Mouse (Mus musculus): ENCODE measurements around the gene Gm20388. TPM values are rescaled to one million over a fixed set of nuclear protein-coding genes. Genes with fewer than 3 reads are reported as not detected.

The Gm20388 gene
- polyA plus RNA-seq, 1 experiment = 49.7 TPM

DNA sequence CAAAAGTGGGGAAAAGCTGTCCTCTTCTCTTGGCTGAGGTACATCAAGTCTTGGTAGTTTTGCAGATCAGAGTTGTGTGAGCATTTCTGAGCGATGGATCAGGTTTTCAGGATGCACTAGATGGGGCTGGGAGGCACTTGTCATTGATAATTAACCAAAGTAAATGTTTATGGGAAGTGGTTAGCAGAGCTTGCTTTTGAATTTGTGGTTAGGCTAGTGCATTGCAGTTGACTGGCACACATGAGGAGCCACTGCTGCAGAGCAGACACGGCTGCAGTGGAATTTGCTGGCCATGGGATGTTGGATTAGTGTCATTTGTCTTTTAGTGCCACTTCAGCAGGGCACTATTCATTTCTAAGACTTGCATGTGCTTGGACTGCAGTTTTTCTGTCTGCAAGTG, 3.5 kb downstream of the Gm20388 start:
- Histone ChIP-seq H3K36me3 (ENCODE audit: control insufficient read depth, insufficient read depth, low read length) (no peaks in the 10 kb centered on the region), H3K27me3 (replicated peaks; ENCODE audit: control insufficient read depth, insufficient read depth, low read length) (no peaks in the 10 kb centered on the region), H3K27ac (ENCODE audit: insufficient read depth, low read depth, low read length) (peak overlapping the region; percentile 71), H3K4me1 (ENCODE audit: control insufficient read depth, insufficient read depth, low read length) (peaks cover 52% of the 10 kb centered on the region), H3K4me3 (ENCODE audit: insufficient read depth, low read depth, low read length) (no peak overlapping the region)
- 24% methylated on average over 2 of the region's 2 CpGs for WGBS
- TF ChIP-seq POLR2A (IDR thresholded peaks at IDR 0.05; ENCODE audit: low read depth, low read length) (no peak), CTCF (conservative IDR thresholded peaks at IDR 0.05; ENCODE audit: insufficient read depth, insufficient read length, low read depth, low read length) (0 out of 2 replicates have a peak, but pooled peaks have one; percentile 1)
- peak; percentile 79 for DNase-seq

DNA sequence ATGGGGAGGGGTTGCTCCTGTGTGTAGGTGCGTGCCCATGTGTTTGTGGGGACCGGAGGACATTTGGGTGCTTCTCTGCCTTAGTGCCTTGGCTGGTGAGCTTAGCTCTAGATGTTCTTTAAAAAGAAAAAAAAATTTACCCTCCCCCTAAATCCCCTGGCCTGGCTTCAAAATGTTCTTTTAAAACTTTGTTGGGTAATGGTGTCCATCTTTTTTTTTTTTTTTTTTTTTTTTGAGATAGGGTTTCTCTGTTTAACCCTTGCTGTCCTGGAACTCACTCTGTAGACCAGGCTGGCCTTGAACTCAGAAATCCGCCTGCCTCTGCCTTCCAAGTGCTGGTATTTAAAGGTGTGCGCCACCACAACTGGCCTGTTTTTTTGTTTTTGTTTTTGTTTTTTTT, 4.7 kb downstream of the Gm20388 start:
- peaks cover 52% of the 10 kb centered on the region for H3K4me1 ChIP-seq (ENCODE audit: control insufficient read depth, insufficient read depth, low read length)
- TF ChIP-seq POLR2A (IDR thresholded peaks at IDR 0.05; ENCODE audit: low read depth, low read length) (no peak), CTCF (conservative IDR thresholded peaks at IDR 0.05; ENCODE audit: insufficient read depth, insufficient read length, low read depth, low read length) (no peak)
- no peak overlapping the region for H3K27ac ChIP-seq (ENCODE audit: insufficient read depth, low read depth, low read length)
- no peak for DNase-seq
- no peaks in the 10 kb centered on the region for H3K36me3 ChIP-seq (ENCODE audit: control insufficient read depth, insufficient read depth, low read length)
- WGBS = 80% methylated on average over 4 of the region's 4 CpGs
- no peaks in the 10 kb centered on the region for H3K27me3 ChIP-seq (replicated peaks; ENCODE audit: control insufficient read depth, insufficient read depth, low read length)
- H3K4me3 ChIP-seq (ENCODE audit: insufficient read depth, low read depth, low read length) = no peak overlapping the region

DNA sequence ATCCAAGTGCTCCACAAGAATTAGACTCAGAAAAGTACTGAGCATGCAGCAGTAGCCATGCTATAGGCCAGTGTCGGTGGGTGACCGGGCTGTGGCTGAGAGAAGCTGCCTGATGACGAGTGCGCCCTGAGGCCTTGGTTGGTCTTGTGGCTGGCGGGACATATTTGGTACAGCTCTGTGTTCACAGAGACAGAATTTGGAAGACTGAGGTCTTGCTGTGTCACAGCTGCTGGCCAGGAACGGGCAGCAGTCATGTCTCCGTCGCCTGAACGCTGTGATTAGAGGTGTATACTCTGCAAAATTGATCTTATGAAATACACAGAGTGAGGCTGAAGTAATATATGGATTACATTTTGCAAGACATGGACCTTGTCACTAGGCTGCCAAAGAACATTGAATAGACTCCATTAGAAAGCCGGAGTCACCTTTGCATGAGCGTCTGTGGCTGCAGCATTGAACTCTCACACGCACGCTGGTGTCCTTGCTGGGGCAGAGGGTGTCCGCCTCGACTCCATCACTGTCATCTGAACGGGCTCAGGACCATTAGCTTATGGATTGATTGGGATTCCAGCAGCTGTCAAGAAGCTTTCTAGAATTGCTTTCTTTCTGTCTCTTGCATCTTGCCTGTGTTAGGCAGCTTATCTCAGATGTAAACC, 5.7 kb downstream of the Gm20388 start:
- peaks cover 51% of the 10 kb centered on the region for H3K4me1 ChIP-seq (ENCODE audit: control insufficient read depth, insufficient read depth, low read length)
- TF ChIP-seq POLR2A (IDR thresholded peaks at IDR 0.05; ENCODE audit: low read depth, low read length) (no peak), CTCF (conservative IDR thresholded peaks at IDR 0.05; ENCODE audit: insufficient read depth, insufficient read length, low read depth, low read length) (no peak)
- H3K4me3 ChIP-seq (ENCODE audit: insufficient read depth, low read depth, low read length) = no peak overlapping the region
- DNase-seq = no peak
- WGBS = 68% methylated on average over 16 of the region's 16 CpGs
- H3K27me3 ChIP-seq (replicated peaks; ENCODE audit: control insufficient read depth, insufficient read depth, low read length) = no peaks in the 10 kb centered on the region
- H3K27ac ChIP-seq (ENCODE audit: insufficient read depth, low read depth, low read length) = no peak overlapping the region
- H3K36me3 ChIP-seq (ENCODE audit: control insufficient read depth, insufficient read depth, low read length) = no peaks in the 10 kb centered on the region

GRCm38 (mm10) chr8:119917415-119917814, 6.8 kb downstream of the Gm20388 start:
- no peak for DNase-seq
- no peaks in the 10 kb centered on the region for H3K36me3 ChIP-seq (ENCODE audit: control insufficient read depth, insufficient read depth, low read length)
- peaks cover 43% of the 10 kb centered on the region for H3K4me1 ChIP-seq (ENCODE audit: control insufficient read depth, insufficient read depth, low read length)
- H3K27me3 ChIP-seq (replicated peaks; ENCODE audit: control insufficient read depth, insufficient read depth, low read length) = no peaks in the 10 kb centered on the region
- TF ChIP-seq POLR2A (IDR thresholded peaks at IDR 0.05; ENCODE audit: low read depth, low read length) (no peak), CTCF (conservative IDR thresholded peaks at IDR 0.05; ENCODE audit: insufficient read depth, insufficient read length, low read depth, low read length) (no peak)
- WGBS = 72% methylated on average over 3 of the region's 3 CpGs
- H3K4me3 ChIP-seq (ENCODE audit: insufficient read depth, low read depth, low read length) = no peak overlapping the region
- H3K27ac ChIP-seq (ENCODE audit: insufficient read depth, low read depth, low read length) = no peak overlapping the region

GRCm38 (mm10) chr8:119918155-119918567, 7.5 kb downstream of the Gm20388 start:
- peaks cover 37% of the 10 kb centered on the region for H3K4me1 ChIP-seq (ENCODE audit: control insufficient read depth, insufficient read depth, low read length)
- TF ChIP-seq CTCF (conservative IDR thresholded peaks at IDR 0.05; ENCODE audit: insufficient read depth, insufficient read length, low read depth, low read length) (no peak), POLR2A (IDR thresholded peaks at IDR 0.05; ENCODE audit: low read depth, low read length) (no peak)
- no peak overlapping the region for H3K4me3 ChIP-seq (ENCODE audit: insufficient read depth, low read depth, low read length)
- H3K27ac ChIP-seq (ENCODE audit: insufficient read depth, low read depth, low read length) = no peak overlapping the region
- DNase-seq = no peak
- 29% methylated on average over 1 of the region's 1 CpGs for WGBS
- H3K36me3 ChIP-seq (ENCODE audit: control insufficient read depth, insufficient read depth, low read length) = no peaks in the 10 kb centered on the region
- no peaks in the 10 kb centered on the region for H3K27me3 ChIP-seq (replicated peaks; ENCODE audit: control insufficient read depth, insufficient read depth, low read length)

GRCm38 (mm10) chr8:119923259-119923658, 12.6 kb downstream of the Gm20388 start:
- 83% methylated on average over 5 of the region's 5 CpGs for WGBS

GRCm38 (mm10) chr8:119925428-119925827, 14.8 kb downstream of the Gm20388 start:
- no peaks in the 10 kb centered on the region for H3K36me3 ChIP-seq (ENCODE audit: control insufficient read depth, insufficient read depth, low read length)
- peaks cover 6% of the 10 kb centered on the region; the same call in 1 of the 2 replicates for H3K4me1 ChIP-seq (ENCODE audit: control insufficient read depth, insufficient read depth, low read length)
- no peak for TF ChIP-seq POLR2A (IDR thresholded peaks at IDR 0.05; ENCODE audit: low read depth, low read length)
- no peak for TF ChIP-seq CTCF (conservative IDR thresholded peaks at IDR 0.05; ENCODE audit: insufficient read depth, insufficient read length, low read depth, low read length)
- no peak overlapping the region for H3K4me3 ChIP-seq (ENCODE audit: insufficient read depth, low read depth, low read length)
- 81% methylated on average over 4 of the region's 4 CpGs for WGBS
- H3K27ac ChIP-seq (ENCODE audit: insufficient read depth, low read depth, low read length) = no peak overlapping the region
- no peak for DNase-seq
- H3K27me3 ChIP-seq (replicated peaks; ENCODE audit: control insufficient read depth, insufficient read depth, low read length) = no peaks in the 10 kb centered on the region

More at GRCm38 (mm10) chr8:119923259-119923658, 12.6 kb downstream of the Gm20388 start:
- TF ChIP-seq POLR2A (IDR thresholded peaks at IDR 0.05; ENCODE audit: low read depth, low read length) (no peak), CTCF (conservative IDR thresholded peaks at IDR 0.05; ENCODE audit: insufficient read depth, insufficient read length, low read depth, low read length) (no peak)
- peaks cover 6% of the 10 kb centered on the region; the same call in 1 of the 2 replicates for H3K4me1 ChIP-seq (ENCODE audit: control insufficient read depth, insufficient read depth, low read length)
- no peak overlapping the region for H3K27ac ChIP-seq (ENCODE audit: insufficient read depth, low read depth, low read length)
- no peak for DNase-seq
- no peaks in the 10 kb centered on the region for H3K36me3 ChIP-seq (ENCODE audit: control insufficient read depth, insufficient read depth, low read length)
- H3K4me3 ChIP-seq (ENCODE audit: insufficient read depth, low read depth, low read length) = no peak overlapping the region
- H3K27me3 ChIP-seq (replicated peaks; ENCODE audit: control insufficient read depth, insufficient read depth, low read length) = no peaks in the 10 kb centered on the region

Data from kidney, adult 2 months (tissue).